Mouse (Mus musculus): ENCODE measurements around the gene Srsf6. TPM values are rescaled to one million over a fixed set of nuclear protein-coding genes. Genes with fewer than 3 reads are reported as not detected.

Gene Srsf6
- polyA plus RNA-seq, 1 experiment from 2014 or later: 173 TPM

DNA sequence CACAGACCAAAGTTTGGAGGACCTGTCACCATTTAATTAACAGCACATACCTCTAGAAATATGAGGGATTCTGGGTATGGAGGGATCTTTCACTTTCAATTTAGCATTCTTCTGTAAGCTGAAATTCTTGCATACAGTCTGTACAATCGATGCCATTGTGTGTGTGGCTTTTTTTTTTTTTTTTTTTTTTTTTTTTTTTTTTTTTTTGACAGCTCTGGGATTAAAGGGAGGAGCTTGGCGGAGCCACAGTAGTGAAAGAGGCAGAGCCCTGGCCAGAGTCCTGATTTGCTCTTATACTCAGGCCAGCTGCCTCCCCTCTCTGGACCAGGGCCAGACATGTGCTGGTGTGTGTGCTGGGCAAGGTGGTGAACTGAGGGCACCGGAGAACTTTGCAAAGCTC lies 54.6 kb downstream of the Srsf6 start:
- DNase-seq (ENCODE audit: low spot score) (peak; percentile 78), ATAC-seq (ENCODE audit: low read depth) (peak; percentile 86)
- no peak overlapping the region for H3K4me2 ChIP-seq (ENCODE audit: low read depth, low read length)
- no peak overlapping the region for H3K27ac ChIP-seq (replicated peaks; ENCODE audit: low read depth, low read length)
- H3K36me3 ChIP-seq (ENCODE audit: control insufficient read depth, insufficient read depth, low read length): no peaks in the 10 kb centered on the region
- no peak overlapping the region for H3K4me3 ChIP-seq (ENCODE audit: low read depth, low read length)
- no peak overlapping the region for H3K9ac ChIP-seq (ENCODE audit: low read depth, low read length)
- no peaks in the 10 kb centered on the region for H3K9me3 ChIP-seq (ENCODE audit: control insufficient read depth, low read length)
- no peaks in the 10 kb centered on the region for H3K4me1 ChIP-seq (ENCODE audit: control insufficient read depth, insufficient read depth, low read length)
- H3K27me3 ChIP-seq (replicated peaks; ENCODE audit: control insufficient read depth, insufficient read depth, low read length): no peaks in the 10 kb centered on the region
- WGBS: 46% methylated on average over 3 of the region's 3 CpGs

Other genes with a start within 250 kb of the Srsf6 start
- gene L3mbtl1, start 11.9 kb downstream of the Srsf6 start, polyA plus RNA-seq (2014; fragmentation: Nextera tagmentation; extraction: Ambion mirVana): 0.25 and 0.54 TPM in 2 replicates
- not detected in 2 replicates for gene Sgk2, start 55.8 kb downstream of the Srsf6 start, polyA plus RNA-seq (2014; fragmentation: Nextera tagmentation; extraction: Ambion mirVana)
- gene Ift52, start 85.8 kb downstream of the Srsf6 start, polyA plus RNA-seq (2014; fragmentation: Nextera tagmentation; extraction: Ambion mirVana): 40.6 and 48.6 TPM in 2 replicates
- 16.0 and 16.1 TPM in 2 replicates for gene Mybl2, start 123.2 kb downstream of the Srsf6 start, polyA plus RNA-seq (2014; fragmentation: Nextera tagmentation; extraction: Ambion mirVana)
- not detected in 2 replicates for gene Gtsf1l, start 156.3 kb downstream of the Srsf6 start, polyA plus RNA-seq (2014; fragmentation: Nextera tagmentation; extraction: Ambion mirVana)

Data from embryonic facial prominence, embryonic 14.5 days (tissue).